Mouse (Mus musculus): ENCODE data around the gene Far1. TPM values are rescaled to one million over a fixed set of nuclear protein-coding genes. Genes with fewer than 3 reads are reported as not detected.

Gene Far1
- polyA plus RNA-seq, 1 experiment from 2014 or later = 73.7 TPM

DNA sequence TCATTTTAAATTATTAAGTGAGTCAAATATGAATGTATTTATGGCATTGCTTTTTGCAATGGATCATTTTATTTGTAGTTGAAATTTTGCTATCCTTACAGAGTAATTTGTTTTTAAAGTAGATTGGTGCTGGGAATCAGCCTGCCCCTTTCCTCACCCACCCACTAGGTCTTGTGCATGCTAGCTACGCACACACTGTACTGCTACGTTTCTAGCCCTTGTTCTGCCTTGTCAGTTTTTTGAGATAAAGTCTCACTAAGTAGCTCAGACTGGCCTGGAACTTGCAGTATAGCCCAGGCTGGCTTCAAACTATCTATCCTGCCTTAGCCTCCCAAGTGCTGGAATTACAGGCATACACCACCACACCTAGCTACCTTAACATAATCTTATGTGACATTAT lies 38.9 kb downstream of the Far1 start:
- ATAC-seq (ENCODE audit: low FRiP score) = no peak
- DNase-seq (ENCODE audit: low spot score) = no peak
- Histone ChIP-seq H3K9me3 (ENCODE audit: control insufficient read depth, low read length) (no peaks in the 10 kb centered on the region), H3K9ac (no peak overlapping the region), H3K36me3 (replicated peaks; ENCODE audit: control insufficient read depth, insufficient read depth) (peaks cover 45% of the 10 kb centered on the region), H3K4me1 (replicated peaks; ENCODE audit: control insufficient read depth, insufficient read depth, low read length) (no peaks in the 10 kb centered on the region), H3K27ac (no peak overlapping the region), H3K27me3 (ENCODE audit: control insufficient read depth, insufficient read depth, low read length) (no peaks in the 10 kb centered on the region), H3K4me3 (replicated peaks; ENCODE audit: low read length) (no peak overlapping the region), H3K4me2 (replicated peaks) (no peak overlapping the region)
- 98% methylated on average over 2 of the region's 2 CpGs for WGBS

GRCm38 (mm10) chr7:113556138-113556537 lies 42.5 kb downstream of the Far1 start:
- Histone ChIP-seq H3K9me3 (ENCODE audit: control insufficient read depth, low read length) (no peaks in the 10 kb centered on the region), H3K36me3 (replicated peaks; ENCODE audit: control insufficient read depth, insufficient read depth) (peaks cover 29% of the 10 kb centered on the region), H3K4me2 (replicated peaks) (no peak overlapping the region), H3K27ac (no peak overlapping the region), H3K9ac (no peak overlapping the region), H3K27me3 (ENCODE audit: control insufficient read depth, insufficient read depth, low read length) (no peaks in the 10 kb centered on the region), H3K4me1 (replicated peaks; ENCODE audit: control insufficient read depth, insufficient read depth, low read length) (no peaks in the 10 kb centered on the region), H3K4me3 (replicated peaks; ENCODE audit: low read length) (no peak overlapping the region)
- DNase-seq (ENCODE audit: low spot score) (no peak), ATAC-seq (ENCODE audit: low FRiP score) (no peak)
- 78% methylated on average over 1 of the region's 1 CpGs for WGBS

DNA sequence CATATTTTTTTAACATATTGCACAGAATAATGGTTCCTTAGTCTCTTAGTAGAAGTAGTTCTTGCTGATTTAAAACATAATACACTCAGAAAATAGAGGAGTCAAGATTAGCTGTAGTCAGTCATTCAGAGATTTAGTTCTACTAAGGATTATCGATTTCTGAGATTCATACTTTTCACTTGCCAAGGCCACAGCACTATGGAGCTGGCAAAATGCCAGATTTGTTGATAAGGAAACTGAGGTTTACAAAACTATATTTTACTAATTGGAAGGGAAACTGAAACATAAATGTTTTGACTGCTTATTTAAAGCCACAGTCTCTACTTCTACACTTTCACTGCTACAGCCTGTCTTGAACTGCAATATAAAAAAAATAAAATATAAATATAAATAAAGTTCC lies 53.3 kb downstream of the Far1 start:
- WGBS = 93% methylated on average over 1 of the region's 1 CpGs
- DNase-seq (ENCODE audit: low spot score) (no peak), ATAC-seq (ENCODE audit: low FRiP score) (no peak)
- no peaks in the 10 kb centered on the region for H3K27me3 ChIP-seq (ENCODE audit: control insufficient read depth, insufficient read depth, low read length)
- H3K4me3 ChIP-seq (replicated peaks; ENCODE audit: low read length) = no peak overlapping the region
- H3K4me1 ChIP-seq (replicated peaks; ENCODE audit: control insufficient read depth, insufficient read depth, low read length) = no peaks in the 10 kb centered on the region
- no peaks in the 10 kb centered on the region for H3K9me3 ChIP-seq (ENCODE audit: control insufficient read depth, low read length)
- H3K27ac ChIP-seq = no peak overlapping the region
- H3K4me2 ChIP-seq (replicated peaks) = no peak overlapping the region
- H3K9ac ChIP-seq = no peak overlapping the region
- H3K36me3 ChIP-seq (replicated peaks; ENCODE audit: control insufficient read depth, insufficient read depth) = peaks cover 27% of the 10 kb centered on the region

DNA sequence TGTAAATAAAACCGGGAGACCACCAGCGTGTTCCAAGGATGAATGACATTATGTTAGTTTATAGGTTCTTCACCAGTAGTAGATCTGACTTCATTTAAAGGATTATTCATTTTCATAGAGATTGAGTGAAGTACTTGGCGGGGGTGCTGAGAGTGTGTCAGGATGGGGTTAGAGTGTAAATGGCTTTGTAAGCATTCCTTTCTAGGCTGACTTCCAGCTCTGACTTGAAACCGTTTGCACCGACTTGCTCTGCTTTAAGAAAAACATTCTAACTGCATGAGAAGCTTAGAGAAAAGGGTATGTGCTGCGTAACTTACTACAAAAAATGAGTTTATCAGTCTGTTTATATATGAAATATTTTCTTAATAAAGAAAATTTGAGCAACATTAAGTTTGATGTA lies 57.5 kb downstream of the Far1 start:
- 80% methylated on average over 6 of the region's 6 CpGs for WGBS
- Histone ChIP-seq H3K4me1 (replicated peaks; ENCODE audit: control insufficient read depth, insufficient read depth, low read length) (no peaks in the 10 kb centered on the region), H3K4me2 (replicated peaks) (no peak overlapping the region), H3K9ac (no peak overlapping the region), H3K27me3 (ENCODE audit: control insufficient read depth, insufficient read depth, low read length) (no peaks in the 10 kb centered on the region), H3K36me3 (replicated peaks; ENCODE audit: control insufficient read depth, insufficient read depth) (peaks cover 23% of the 10 kb centered on the region), H3K27ac (no peak overlapping the region), H3K9me3 (ENCODE audit: control insufficient read depth, low read length) (no peaks in the 10 kb centered on the region), H3K4me3 (replicated peaks; ENCODE audit: low read length) (no peak overlapping the region)
- DNase-seq (ENCODE audit: low spot score) = no peak
- ATAC-seq (ENCODE audit: low FRiP score) = no peak

GRCm38 (mm10) chr7:113572741-113573140 lies 59.1 kb downstream of the Far1 start:
- DNase-seq (ENCODE audit: low spot score) = no peak
- WGBS = 84% methylated on average over 2 of the region's 2 CpGs
- no peaks in the 10 kb centered on the region for H3K27me3 ChIP-seq (ENCODE audit: control insufficient read depth, insufficient read depth, low read length)
- H3K27ac ChIP-seq = no peak overlapping the region
- H3K9me3 ChIP-seq (ENCODE audit: control insufficient read depth, low read length) = no peaks in the 10 kb centered on the region
- H3K4me1 ChIP-seq (replicated peaks; ENCODE audit: control insufficient read depth, insufficient read depth, low read length) = no peaks in the 10 kb centered on the region
- peaks cover 15% of the 10 kb centered on the region; the same call in 1 of the 2 replicates for H3K36me3 ChIP-seq (replicated peaks; ENCODE audit: control insufficient read depth, insufficient read depth)
- H3K4me3 ChIP-seq (replicated peaks; ENCODE audit: low read length) = no peak overlapping the region
- ATAC-seq (ENCODE audit: low FRiP score) = no peak
- no peak overlapping the region for H3K9ac ChIP-seq
- no peak overlapping the region for H3K4me2 ChIP-seq (replicated peaks)

- 69% methylated on average over 2 of the region's 2 CpGs for WGBS
- DNase-seq (ENCODE audit: low spot score) = no peak
- H3K27me3 ChIP-seq (ENCODE audit: control insufficient read depth, insufficient read depth, low read length) = no peaks in the 10 kb centered on the region
- H3K4me3 ChIP-seq (replicated peaks; ENCODE audit: low read length) = no peak overlapping the region
- H3K9ac ChIP-seq = no peak overlapping the region
- H3K27ac ChIP-seq = no peak overlapping the region
- no peaks in the 10 kb centered on the region for H3K9me3 ChIP-seq (ENCODE audit: control insufficient read depth, low read length)
- H3K4me1 ChIP-seq (replicated peaks; ENCODE audit: control insufficient read depth, insufficient read depth, low read length) = no peaks in the 10 kb centered on the region
- ATAC-seq (ENCODE audit: low FRiP score) = no peak
- no peak overlapping the region for H3K4me2 ChIP-seq (replicated peaks)
- no peaks in the 10 kb centered on the region for H3K36me3 ChIP-seq (replicated peaks; ENCODE audit: control insufficient read depth, insufficient read depth)
Observed at GRCm38 (mm10) chr7:113582111-113582510, 68.5 kb downstream of the Far1 start.

DNA sequence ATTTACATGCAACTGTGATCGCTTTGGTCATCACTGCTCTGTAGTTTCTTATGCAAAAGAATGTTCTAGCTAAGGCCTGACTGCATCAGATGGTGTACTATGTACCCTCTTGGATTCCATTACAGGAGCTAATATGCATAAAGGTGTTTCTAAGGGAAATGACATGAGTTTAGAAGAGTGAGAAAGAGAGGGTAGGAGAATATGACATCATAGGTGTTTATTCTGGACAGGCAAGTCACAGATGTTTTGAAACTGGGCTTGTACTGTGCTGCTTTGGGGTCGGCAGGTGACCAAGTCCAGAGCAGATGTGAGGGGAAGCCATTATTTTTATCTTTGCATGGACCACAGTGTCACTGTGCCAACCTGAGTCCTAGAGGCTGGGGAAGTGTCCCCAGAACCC lies 75.6 kb downstream of the Far1 start:
- Histone ChIP-seq H3K9ac (no peak overlapping the region), H3K27ac (no peak overlapping the region), H3K27me3 (ENCODE audit: control insufficient read depth, insufficient read depth, low read length) (no peaks in the 10 kb centered on the region), H3K9me3 (ENCODE audit: control insufficient read depth, low read length) (no peaks in the 10 kb centered on the region), H3K4me3 (replicated peaks; ENCODE audit: low read length) (no peak overlapping the region), H3K4me1 (replicated peaks; ENCODE audit: control insufficient read depth, insufficient read depth, low read length) (no peaks in the 10 kb centered on the region), H3K4me2 (replicated peaks) (no peak overlapping the region), H3K36me3 (replicated peaks; ENCODE audit: control insufficient read depth, insufficient read depth) (no peaks in the 10 kb centered on the region)
- DNase-seq (ENCODE audit: low spot score) (no peak), ATAC-seq (ENCODE audit: low FRiP score) (no peak)
- WGBS = 97% methylated on average over 2 of the region's 2 CpGs

GRCm38 (mm10) chr7:113590330-113590729 lies 76.7 kb downstream of the Far1 start:
- H3K4me2 ChIP-seq (replicated peaks) = no peak overlapping the region
- no peaks in the 10 kb centered on the region for H3K9me3 ChIP-seq (ENCODE audit: control insufficient read depth, low read length)
- DNase-seq (ENCODE audit: low spot score) (no peak), ATAC-seq (ENCODE audit: low FRiP score) (no peak)
- 67% methylated on average over 1 of the region's 1 CpGs for WGBS
- no peaks in the 10 kb centered on the region for H3K36me3 ChIP-seq (replicated peaks; ENCODE audit: control insufficient read depth, insufficient read depth)
- H3K4me3 ChIP-seq (replicated peaks; ENCODE audit: low read length) = no peak overlapping the region
- H3K27ac ChIP-seq = no peak overlapping the region
- H3K9ac ChIP-seq = no peak overlapping the region
- H3K27me3 ChIP-seq (ENCODE audit: control insufficient read depth, insufficient read depth, low read length) = no peaks in the 10 kb centered on the region
- no peaks in the 10 kb centered on the region for H3K4me1 ChIP-seq (replicated peaks; ENCODE audit: control insufficient read depth, insufficient read depth, low read length)

DNA sequence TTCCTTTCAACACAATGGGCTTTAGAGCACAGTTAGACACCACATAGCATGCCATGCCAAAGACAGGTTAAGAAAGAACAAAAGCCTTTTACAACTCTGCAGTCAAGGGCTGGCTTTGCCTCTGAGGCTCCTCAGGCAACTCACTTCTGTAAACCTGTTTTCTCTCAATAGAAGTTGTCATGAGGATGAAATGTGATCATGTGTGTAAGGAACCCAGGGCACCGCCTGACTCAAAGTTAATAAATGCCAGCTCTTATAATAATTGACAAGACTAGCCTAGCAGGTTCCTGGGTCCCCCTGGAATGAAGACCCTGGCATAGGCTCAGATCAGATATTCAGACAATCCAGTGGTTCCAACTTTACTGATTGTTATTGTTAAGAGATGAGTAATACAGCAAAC lies 77.5 kb downstream of the Far1 start:
- WGBS = 46% methylated on average over 1 of the region's 1 CpGs

GRCm38 (mm10) chr7:113591557-113592354 lies 78.1 kb downstream of the Far1 start:
- H3K9me3 ChIP-seq (ENCODE audit: control insufficient read depth, low read length) = no peaks in the 10 kb centered on the region
- DNase-seq (ENCODE audit: low spot score) (no peak), ATAC-seq (ENCODE audit: low FRiP score) (no peak)
- no peak overlapping the region for H3K9ac ChIP-seq
- H3K27me3 ChIP-seq (ENCODE audit: control insufficient read depth, insufficient read depth, low read length) = no peaks in the 10 kb centered on the region
- H3K4me2 ChIP-seq (replicated peaks) = no peak overlapping the region
- no peaks in the 10 kb centered on the region for H3K36me3 ChIP-seq (replicated peaks; ENCODE audit: control insufficient read depth, insufficient read depth)
- WGBS = 86% methylated on average over 9 of the region's 9 CpGs
- H3K4me1 ChIP-seq (replicated peaks; ENCODE audit: control insufficient read depth, insufficient read depth, low read length) = no peaks in the 10 kb centered on the region
- no peak overlapping the region for H3K27ac ChIP-seq
- H3K4me3 ChIP-seq (replicated peaks; ENCODE audit: low read length) = no peak overlapping the region

More for the DNA sequence above, 77.5 kb downstream of the Far1 start:
- Histone ChIP-seq H3K4me3 (replicated peaks; ENCODE audit: low read length) (no peak overlapping the region), H3K9me3 (ENCODE audit: control insufficient read depth, low read length) (no peaks in the 10 kb centered on the region), H3K4me2 (replicated peaks) (no peak overlapping the region), H3K27ac (no peak overlapping the region), H3K4me1 (replicated peaks; ENCODE audit: control insufficient read depth, insufficient read depth, low read length) (no peaks in the 10 kb centered on the region), H3K36me3 (replicated peaks; ENCODE audit: control insufficient read depth, insufficient read depth) (no peaks in the 10 kb centered on the region), H3K27me3 (ENCODE audit: control insufficient read depth, insufficient read depth, low read length) (no peaks in the 10 kb centered on the region), H3K9ac (no peak overlapping the region)
- ATAC-seq (ENCODE audit: low FRiP score) (no peak), DNase-seq (ENCODE audit: low spot score) (no peak)

Data from hindbrain, embryonic 14.5 days (tissue).